Mouse (Mus musculus): ENCODE data around the gene Il15ra.

Gene Il15ra

DNA sequence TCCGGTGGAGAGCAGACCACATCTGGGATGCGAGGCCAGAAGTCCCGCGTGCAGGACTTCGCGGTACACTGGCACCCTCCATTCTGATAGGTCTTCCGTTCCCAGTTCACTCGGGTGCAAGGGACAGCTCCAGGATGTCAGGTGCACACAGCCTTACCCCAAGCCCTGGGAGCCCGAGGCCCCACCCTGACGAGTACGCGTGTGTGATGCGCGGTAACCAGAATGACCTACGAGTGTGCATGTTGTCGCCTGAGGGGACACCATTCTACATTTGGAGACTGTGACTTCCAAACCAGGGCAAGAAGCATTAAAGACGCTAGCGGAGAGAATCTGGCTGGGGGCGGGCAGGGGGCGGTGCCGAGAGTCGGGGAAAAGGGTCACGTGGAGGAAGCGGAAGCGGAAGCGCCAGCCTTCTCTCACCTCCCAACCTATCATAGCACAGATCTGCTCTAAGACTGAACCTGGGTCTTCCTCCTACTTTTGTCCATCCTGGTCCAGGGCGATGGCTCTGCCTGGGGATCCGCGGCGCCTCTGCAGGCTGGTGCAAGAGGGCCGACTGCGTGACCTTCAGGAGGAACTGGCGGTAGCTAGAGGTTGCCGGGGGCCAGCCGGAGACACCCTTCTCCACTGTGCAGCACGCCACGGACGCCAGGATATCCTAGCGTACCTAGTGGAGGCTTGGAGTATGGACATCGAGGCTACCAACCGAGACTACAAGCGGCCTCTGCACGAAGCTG lies 73.2 kb downstream of the Il15ra start:
- DNase-seq, result peak; percentile 76 to 84
